Mouse (Mus musculus) layer of hippocampus, postnatal 14 days (tissue): ENCODE data around the gene Gm17535. TPM values are rescaled to one million over a fixed set of nuclear protein-coding genes. Genes with fewer than 3 reads are reported as not detected.
"Not testable (repeated sequence)": the region's sequence is repeated elsewhere in the genome, so short reads cannot be mapped to it uniquely, and the experiment has no call there.

Experiments used
- DNase-seq, 2 experiments: peaks; one replicate each; pipeline ENCODE4 v3.0.0; 2021 to 2022; ENCODE audit warnings: low spot score in 2 of 2, mixed read lengths in 1 of 2
- long read RNA-seq, 2 experiments: library from polyadenylated mRNA; stranded (forward); transcript quantifications; one replicate each; pipeline ENCODE4 v2.0.0; 2021
- total RNA-seq, 2 experiments: library from RNA; stranded (reverse); gene quantifications; 2 replicates each; pipeline ENCODE4 v1.2.3; 2021

Gene Gm17535
- not detected for total RNA-seq
- long read RNA-seq, experiment 1: 0 reads
- long read RNA-seq, experiment 2: 0 reads

- not testable (repeated sequence) for DNase-seq
Observed at GRCm38 (mm10) chr9:3034299-3034698, at the start of gene Gm17535. Gene Gm17535 (plus strand): TSS chr9:3034599.

GRCm38 (mm10) chr9:3000445-3000972, 33.9 kb upstream of the Gm17535 start, which contains the start of gene Gm10722:
Gene Gm10722 (plus strand): TSS chr9:3000922.
- DNase-seq: peak in 1 of 2 experiments; percentile 32

- peak; percentile 1 to 47 for DNase-seq
Observed at GRCm38 (mm10) chr9:3001006-3001405, 33.4 kb upstream of the Gm17535 start.

- peak; percentile 94 to 100 for DNase-seq
Observed at GRCm38 (mm10) chr9:3001948-3002659, 32.3 kb upstream of the Gm17535 start.

- DNase-seq: not testable (repeated sequence)
Observed at GRCm38 (mm10) chr9:3002794-3003396, 31.5 kb upstream of the Gm17535 start, which contains the start of gene Gm11168. Gene Gm11168 (plus strand): TSS chr9:3003346.

- DNase-seq: not testable (repeated sequence)
Observed at GRCm38 (mm10) chr9:3006179-3006578, 28.2 kb upstream of the Gm17535 start.

- peak; percentile 95 to 97 for DNase-seq
Observed at GRCm38 (mm10) chr9:3006636-3007035, 27.8 kb upstream of the Gm17535 start.

GRCm38 (mm10) chr9:3007272-3007671, 27.1 kb upstream of the Gm17535 start:
- not testable (repeated sequence) for DNase-seq

GRCm38 (mm10) chr9:3009331-3009730, 25.1 kb upstream of the Gm17535 start:
- DNase-seq: not testable (repeated sequence)

- DNase-seq: not testable (repeated sequence)
Observed at GRCm38 (mm10) chr9:3012054-3012621, 22.3 kb upstream of the Gm17535 start.

- not testable (repeated sequence) for DNase-seq
Observed at GRCm38 (mm10) chr9:3012733-3013279, 21.6 kb upstream of the Gm17535 start, which contains the start of gene Gm10721. Gene Gm10721 (plus strand): TSS chr9:3013140.

- not testable (repeated sequence) for DNase-seq
Observed at GRCm38 (mm10) chr9:3015354-3015753, 19.0 kb upstream of the Gm17535 start, which contains the start of gene Gm10720. Gene Gm10720 (plus strand): TSS chr9:3015654.

GRCm38 (mm10) chr9:3015896-3016295, 18.5 kb upstream of the Gm17535 start:
- DNase-seq: not testable (repeated sequence)

GRCm38 (mm10) chr9:3017108-3017507, 17.3 kb upstream of the Gm17535 start, which contains the start of gene Gm10719:
Gene Gm10719 (plus strand): TSS chr9:3017408.
- DNase-seq: not testable (repeated sequence)

- DNase-seq: peak in 1 of 2 experiments; percentile 89
Observed at GRCm38 (mm10) chr9:3018944-3019343, 15.5 kb upstream of the Gm17535 start.

GRCm38 (mm10) chr9:3019835-3020727, 14.3 kb upstream of the Gm17535 start:
- peak; percentile 7 to 84 for DNase-seq

GRCm38 (mm10) chr9:3022316-3023008, 11.9 kb upstream of the Gm17535 start:
- DNase-seq: peak; percentile 21 to 85

GRCm38 (mm10) chr9:3023312-3023984, 11.0 kb upstream of the Gm17535 start, which contains the start of gene Gm10718:
Gene Gm10718 (plus strand): TSS chr9:3023547.
- DNase-seq: peak in 1 of 2 experiments; percentile 42
